Mouse (Mus musculus) bone marrow macrophage, adult 2 months (primary cell): Measurements from ENCODE around the gene Naf1. TPM values are rescaled to one million over a fixed set of nuclear protein-coding genes. Genes with fewer than 3 reads are reported as not detected.
A peak's percentile ranks its signal among the peaks of the same experiment; 100 is the strongest.

Source experiments
- H3K27ac ChIP-seq: 2 replicates; pipeline ENCODE4 v1.5.1; 2012; ENCODE audit warnings: low read depth, low read length; ENCODE audit not compliant: insufficient read depth
- H3K4me1 ChIP-seq: 2 replicates; pipeline ENCODE4 v1.6.1; 2012; ENCODE audit warnings: low read length; ENCODE audit not compliant: control insufficient read depth, insufficient read depth
- H3K4me3 ChIP-seq: 2 replicates; pipeline ENCODE4 v1.5.1; 2012; ENCODE audit warnings: mild to moderate bottlenecking, low read length, moderate library complexity; ENCODE audit not compliant: insufficient read depth
- CTCF ChIP-seq: IDR thresholded peaks from 2 replicates; pipeline ENCODE4 v1.5.1; 2012; ENCODE audit warnings: low read depth, mild to moderate bottlenecking, low read length, moderate library complexity
- POLR2A ChIP-seq: IDR thresholded peaks from 2 replicates; pipeline ENCODE4 v1.6.1; 2012; ENCODE audit warnings: mild to moderate bottlenecking, low read depth, low read length, borderline replicate concordance
- polyA plus RNA-seq: library from polyadenylated mRNA; stranded (reverse); fragments of >200 nt; gene quantifications from 2 replicates; pipeline ENCODE4 v1.2.4, GENCODE M21; 2012; ENCODE audit not compliant: missing spikeins, insufficient read depth, insufficient read length

Naf1 gene
- polyA plus RNA-seq, 1 experiment = 8.9 TPM

- Histone ChIP-seq H3K4me3 (no peak overlapping the region), H3K4me1 (no peaks in the 10 kb centered on the region), H3K27ac (no peak overlapping the region)
- no peak for TF ChIP-seq CTCF
Measured at GRCm38 (mm10) chr8:66905557-66905956, 45.5 kb downstream of the Naf1 start.

GRCm38 (mm10) chr8:66906116-66906515 is 46.1 kb downstream of the Naf1 start:
- TF ChIP-seq CTCF (no peak), POLR2A (no peak)

GRCm38 (mm10) chr8:66910684-66911083 is 50.7 kb downstream of the Naf1 start:
- no peaks in the 10 kb centered on the region for H3K4me1 ChIP-seq
- H3K27ac ChIP-seq = no peak overlapping the region
- no peak overlapping the region for H3K4me3 ChIP-seq
- TF ChIP-seq CTCF = no peak
- no peak for TF ChIP-seq POLR2A

More at GRCm38 (mm10) chr8:66906116-66906515, 46.1 kb downstream of the Naf1 start:
- H3K4me1 ChIP-seq = no peaks in the 10 kb centered on the region
- no peak overlapping the region for H3K27ac ChIP-seq
- H3K4me3 ChIP-seq = no peak overlapping the region

- Histone ChIP-seq H3K4me3 (no peak overlapping the region; the same call in 1 of the 2 replicates), H3K27ac (no peak overlapping the region), H3K4me1 (no peaks in the 10 kb centered on the region)
- TF ChIP-seq CTCF = peak; percentile 34; the same call in 1 of the 2 replicates
- no peak for TF ChIP-seq POLR2A
Measured at GRCm38 (mm10) chr8:66913616-66914536, 53.9 kb downstream of the Naf1 start.

- no peak for TF ChIP-seq CTCF
- no peak for TF ChIP-seq POLR2A
- H3K27ac ChIP-seq = no peak overlapping the region
- H3K4me1 ChIP-seq = no peaks in the 10 kb centered on the region
- H3K4me3 ChIP-seq = no peak overlapping the region
Measured at GRCm38 (mm10) chr8:66916056-66916455, 56.0 kb downstream of the Naf1 start.

GRCm38 (mm10) chr8:66917695-66918467 is 57.9 kb downstream of the Naf1 start:
- no peaks in the 10 kb centered on the region for H3K4me1 ChIP-seq
- no peak overlapping the region for H3K27ac ChIP-seq
- no peak overlapping the region for H3K4me3 ChIP-seq
- TF ChIP-seq CTCF (no peak), POLR2A (no peak)

GRCm38 (mm10) chr8:66918471-66918870 is 58.5 kb downstream of the Naf1 start:
- Histone ChIP-seq H3K27ac (no peak overlapping the region), H3K4me3 (no peak overlapping the region), H3K4me1 (no peaks in the 10 kb centered on the region)
- no peak for TF ChIP-seq POLR2A

GRCm38 (mm10) chr8:66933746-66934145 is 73.7 kb downstream of the Naf1 start:
- TF ChIP-seq POLR2A (no peak), CTCF (no peak)
- Histone ChIP-seq H3K4me3 (no peak overlapping the region), H3K4me1 (no peaks in the 10 kb centered on the region), H3K27ac (no peak overlapping the region)

GRCm38 (mm10) chr8:66936236-66936635 is 76.2 kb downstream of the Naf1 start:
- Histone ChIP-seq H3K4me1 (no peaks in the 10 kb centered on the region), H3K27ac (no peak overlapping the region), H3K4me3 (no peak overlapping the region)
- TF ChIP-seq POLR2A = no peak

Other genes with a start within 250 kb of the Naf1 start
- gene Npy5r, start 172.1 kb upstream of the Naf1 start, polyA plus RNA-seq = not detected in 2 replicates
- not detected in 2 replicates for gene Npy1r, start 163.0 kb upstream of the Naf1 start, polyA plus RNA-seq